Mouse (Mus musculus): ENCODE measurements around the gene Cacna1a. TPM values are rescaled to one million over a fixed set of nuclear protein-coding genes. Genes with fewer than 3 reads are reported as not detected.
"Not testable (repeated sequence)": the region's sequence is repeated elsewhere in the genome, so short reads cannot be mapped to it uniquely, and the experiment has no call there.

The Cacna1a gene
- polyA plus RNA-seq, 1 experiment from 2014 or later: 8.0 TPM

- H3K27ac ChIP-seq (replicated peaks): no peak overlapping the region
- H3K27me3 ChIP-seq: no peaks in the 10 kb centered on the region
- H3K4me3 ChIP-seq (replicated peaks): no peak overlapping the region
- no peaks in the 10 kb centered on the region for H3K4me1 ChIP-seq
- H3K36me3 ChIP-seq: no peaks in the 10 kb centered on the region
- H3K9ac ChIP-seq: no peak overlapping the region
- no peak for ATAC-seq (ENCODE audit: insufficient number of reproducible peaks, low FRiP score, low TSS enrichment, low read depth)
- no peak overlapping the region for H3K4me2 ChIP-seq (replicated peaks)
- H3K9me3 ChIP-seq (replicated peaks): no peaks in the 10 kb centered on the region
- 77% methylated on average over 1 of the region's 1 CpGs for WGBS
Measured at GRCm38 (mm10) chr8:84474456-84474855, 86.2 kb downstream of the Cacna1a start.

- H3K27me3 ChIP-seq: no peaks in the 10 kb centered on the region
- H3K27ac ChIP-seq (replicated peaks): no peak overlapping the region
- H3K9ac ChIP-seq: no peak overlapping the region
- H3K4me3 ChIP-seq (replicated peaks): no peak overlapping the region
- ATAC-seq (ENCODE audit: insufficient number of reproducible peaks, low FRiP score, low TSS enrichment, low read depth): no peak
- H3K9me3 ChIP-seq (replicated peaks): no peaks in the 10 kb centered on the region
- no peaks in the 10 kb centered on the region for H3K4me1 ChIP-seq
- 86% methylated on average over 3 of the region's 3 CpGs for WGBS
- no peaks in the 10 kb centered on the region for H3K36me3 ChIP-seq
- no peak overlapping the region for H3K4me2 ChIP-seq (replicated peaks)
Measured at GRCm38 (mm10) chr8:84477341-84477740, 89.1 kb downstream of the Cacna1a start.

GRCm38 (mm10) chr8:84483004-84483403 lies 94.8 kb downstream of the Cacna1a start:
- H3K9me3 ChIP-seq (replicated peaks): no peaks in the 10 kb centered on the region
- 88% methylated on average over 4 of the region's 4 CpGs for whole genome bisulfite sequencing
- H3K4me1 ChIP-seq: no peaks in the 10 kb centered on the region
- H3K4me2 ChIP-seq (replicated peaks): no peak overlapping the region
- H3K9ac ChIP-seq: no peak overlapping the region
- H3K4me3 ChIP-seq (replicated peaks): no peak overlapping the region
- H3K27me3 ChIP-seq: 0 out of 2 replicates have a peak, but pooled peaks cover 2% of the 10 kb centered on the region
- no peaks in the 10 kb centered on the region for H3K36me3 ChIP-seq
- ATAC-seq (ENCODE audit: insufficient number of reproducible peaks, low FRiP score, low TSS enrichment, low read depth): no peak
- no peak overlapping the region for H3K27ac ChIP-seq (replicated peaks)

- Histone ChIP-seq H3K27ac (replicated peaks) (no peak overlapping the region), H3K9me3 (replicated peaks) (no peaks in the 10 kb centered on the region), H3K4me1 (no peaks in the 10 kb centered on the region), H3K4me3 (replicated peaks) (no peak overlapping the region), H3K4me2 (replicated peaks) (no peak overlapping the region), H3K27me3 (0 out of 2 replicates have a peak, but pooled peaks cover 2% of the 10 kb centered on the region), H3K9ac (no peak overlapping the region), H3K36me3 (no peaks in the 10 kb centered on the region)
- ATAC-seq (ENCODE audit: insufficient number of reproducible peaks, low FRiP score, low TSS enrichment, low read depth): no peak
- WGBS: 80% methylated on average over 4 of the region's 4 CpGs
Measured at GRCm38 (mm10) chr8:84485366-84485765, 97.1 kb downstream of the Cacna1a start.

GRCm38 (mm10) chr8:84485864-84486263 lies 97.6 kb downstream of the Cacna1a start:
- Histone ChIP-seq H3K27me3 (0 out of 2 replicates have a peak, but pooled peaks cover 2% of the 10 kb centered on the region), H3K9ac (no peak overlapping the region), H3K4me3 (replicated peaks) (no peak overlapping the region), H3K4me1 (no peaks in the 10 kb centered on the region), H3K4me2 (replicated peaks) (no peak overlapping the region), H3K36me3 (no peaks in the 10 kb centered on the region), H3K9me3 (replicated peaks) (no peaks in the 10 kb centered on the region), H3K27ac (replicated peaks) (no peak overlapping the region)
- no peak for ATAC-seq (ENCODE audit: insufficient number of reproducible peaks, low FRiP score, low TSS enrichment, low read depth)
- 60% methylated on average over 7 of the region's 7 CpGs for WGBS

GRCm38 (mm10) chr8:84489223-84489622 lies 101.0 kb downstream of the Cacna1a start:
- WGBS: 77% methylated on average over 3 of the region's 3 CpGs
- H3K36me3 ChIP-seq: no peaks in the 10 kb centered on the region
- no peak for ATAC-seq (ENCODE audit: insufficient number of reproducible peaks, low FRiP score, low TSS enrichment, low read depth)

GRCm38 (mm10) chr8:84494541-84495084 lies 106.4 kb downstream of the Cacna1a start:
- no peaks in the 10 kb centered on the region for H3K36me3 ChIP-seq
- 77% methylated on average over 6 of the region's 6 CpGs for WGBS

More at GRCm38 (mm10) chr8:84489223-84489622, 101.0 kb downstream of the Cacna1a start:
- no peak overlapping the region for H3K9ac ChIP-seq
- H3K4me3 ChIP-seq (replicated peaks): no peak overlapping the region
- H3K27me3 ChIP-seq: 0 out of 2 replicates have a peak, but pooled peaks cover 2% of the 10 kb centered on the region
- no peak overlapping the region for H3K27ac ChIP-seq (replicated peaks)
- H3K4me1 ChIP-seq: no peaks in the 10 kb centered on the region
- no peaks in the 10 kb centered on the region for H3K9me3 ChIP-seq (replicated peaks)
- H3K4me2 ChIP-seq (replicated peaks): no peak overlapping the region

GRCm38 (mm10) chr8:84501181-84501580 lies 112.9 kb downstream of the Cacna1a start:
- no peak overlapping the region for H3K4me2 ChIP-seq (replicated peaks)
- no peaks in the 10 kb centered on the region for H3K36me3 ChIP-seq
- H3K4me3 ChIP-seq (replicated peaks): no peak overlapping the region
- no peak overlapping the region for H3K9ac ChIP-seq
- no peak for ATAC-seq (ENCODE audit: insufficient number of reproducible peaks, low FRiP score, low TSS enrichment, low read depth)
- H3K9me3 ChIP-seq (replicated peaks): no peaks in the 10 kb centered on the region
- 67% methylated on average over 5 of the region's 5 CpGs for WGBS
- H3K4me1 ChIP-seq: no peaks in the 10 kb centered on the region
- H3K27ac ChIP-seq (replicated peaks): no peak overlapping the region
- no peaks in the 10 kb centered on the region for H3K27me3 ChIP-seq

More at GRCm38 (mm10) chr8:84494541-84495084, 106.4 kb downstream of the Cacna1a start:
- Histone ChIP-seq H3K27ac (replicated peaks) (no peak overlapping the region), H3K4me2 (replicated peaks) (no peak overlapping the region), H3K9me3 (replicated peaks) (no peaks in the 10 kb centered on the region), H3K9ac (no peak overlapping the region), H3K27me3 (no peaks in the 10 kb centered on the region), H3K4me1 (no peaks in the 10 kb centered on the region), H3K4me3 (replicated peaks) (no peak overlapping the region)
- ATAC-seq (ENCODE audit: insufficient number of reproducible peaks, low FRiP score, low TSS enrichment, low read depth): no peak

GRCm38 (mm10) chr8:84501671-84502308 lies 113.5 kb downstream of the Cacna1a start:
- 81% methylated on average over 10 of the region's 10 CpGs for WGBS
- H3K9ac ChIP-seq: no peak overlapping the region
- no peak overlapping the region for H3K4me3 ChIP-seq (replicated peaks)
- H3K27me3 ChIP-seq: no peaks in the 10 kb centered on the region
- H3K4me1 ChIP-seq: no peaks in the 10 kb centered on the region
- no peak overlapping the region for H3K4me2 ChIP-seq (replicated peaks)
- H3K27ac ChIP-seq (replicated peaks): no peak overlapping the region
- no peaks in the 10 kb centered on the region for H3K36me3 ChIP-seq
- no peak for ATAC-seq (ENCODE audit: insufficient number of reproducible peaks, low FRiP score, low TSS enrichment, low read depth)
- H3K9me3 ChIP-seq (replicated peaks): no peaks in the 10 kb centered on the region

- H3K4me3 ChIP-seq (replicated peaks): no peak overlapping the region
- no peak overlapping the region for H3K9ac ChIP-seq
- no peaks in the 10 kb centered on the region for H3K9me3 ChIP-seq (replicated peaks)
- no peaks in the 10 kb centered on the region for H3K4me1 ChIP-seq
- no peaks in the 10 kb centered on the region for H3K27me3 ChIP-seq
- 87% methylated on average over 4 of the region's 4 CpGs for WGBS
- H3K27ac ChIP-seq (replicated peaks): no peak overlapping the region
- no peaks in the 10 kb centered on the region for H3K36me3 ChIP-seq
- H3K4me2 ChIP-seq (replicated peaks): no peak overlapping the region
- ATAC-seq (ENCODE audit: insufficient number of reproducible peaks, low FRiP score, low TSS enrichment, low read depth): no peak
Measured at GRCm38 (mm10) chr8:84502638-84503037, 114.4 kb downstream of the Cacna1a start.

GRCm38 (mm10) chr8:84507220-84507619 lies 119.0 kb downstream of the Cacna1a start:
- H3K36me3 ChIP-seq: no peaks in the 10 kb centered on the region
- WGBS: 65% methylated on average over 5 of the region's 5 CpGs

GRCm38 (mm10) chr8:84509764-84510163 lies 121.5 kb downstream of the Cacna1a start:
- not testable (repeated sequence) for H3K4me2 ChIP-seq (replicated peaks); H3K9ac ChIP-seq; H3K36me3 ChIP-seq; H3K9me3 ChIP-seq (replicated peaks); ATAC-seq (ENCODE audit: insufficient number of reproducible peaks, low FRiP score, low TSS enrichment, low read depth); H3K4me1 ChIP-seq; H3K27me3 ChIP-seq; H3K4me3 ChIP-seq (replicated peaks); H3K27ac ChIP-seq (replicated peaks)
- 77% methylated on average over 6 of the region's 6 CpGs for WGBS

More at GRCm38 (mm10) chr8:84507220-84507619, 119.0 kb downstream of the Cacna1a start:
- Histone ChIP-seq H3K4me3 (replicated peaks) (no peak overlapping the region), H3K9me3 (replicated peaks) (no peaks in the 10 kb centered on the region), H3K4me1 (no peaks in the 10 kb centered on the region), H3K27me3 (no peaks in the 10 kb centered on the region), H3K4me2 (replicated peaks) (no peak overlapping the region), H3K9ac (no peak overlapping the region), H3K27ac (replicated peaks) (no peak overlapping the region)
- ATAC-seq (ENCODE audit: insufficient number of reproducible peaks, low FRiP score, low TSS enrichment, low read depth): no peak
